Mouse (Mus musculus): ENCODE results near the gene B3gnt2.

DNA sequence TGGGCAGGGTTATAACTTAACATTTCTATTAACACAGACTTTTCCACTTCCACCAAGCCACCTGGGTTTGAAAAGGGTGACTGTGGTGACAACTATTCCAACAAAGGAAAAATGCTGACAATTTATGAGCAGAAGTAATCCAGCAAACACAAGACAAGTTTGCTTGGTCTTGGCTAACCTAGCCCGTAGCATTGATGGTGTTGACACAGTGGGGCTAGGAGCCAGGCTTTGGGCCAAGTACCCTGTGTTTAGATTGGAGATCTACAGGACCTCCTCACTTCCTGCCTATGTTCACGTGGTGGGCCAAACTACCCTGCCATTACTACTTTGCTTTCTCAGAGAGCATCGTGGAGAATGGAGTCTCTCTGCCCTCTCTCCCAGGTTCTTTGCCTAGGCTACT lies 119.3 kb downstream of the B3gnt2 start:
- TF ChIP-seq SIN3A (IDR thresholded peaks at IDR 0.05; ENCODE audit: low read length) (no peak), ZMIZ1 (IDR thresholded peaks at IDR 0.05; ENCODE audit: low read depth, low read length) (no peak), MAX (IDR thresholded peaks at IDR 0.05; ENCODE audit: low read length) (no peak), CTCF (IDR thresholded peaks at IDR 0.05 in 2 of 3, conservative IDR thresholded peaks at IDR 0.05 in 1 of 3; ENCODE audit: control insufficient read depth in 1 of 3, insufficient read depth in 1 of 3, low read depth in 2 of 3, low read length in 3 of 3, poor library complexity in 1 of 3, severe bottlenecking in 1 of 3) (no peak), EP300 (IDR thresholded peaks at IDR 0.05; ENCODE audit: low read depth in 1 of 2, low read length in 2 of 2) (no peak), MAZ (IDR thresholded peaks at IDR 0.05; ENCODE audit: low read depth, low read length) (no peak), MXI1 (IDR thresholded peaks at IDR 0.05; ENCODE audit: low read depth, low read length) (no peak)
